Mouse (Mus musculus): Measurements from ENCODE around the gene Lamtor4.

Gene Lamtor4

GRCm38 (mm10) chr5:138291638-138292037 lies 36.4 kb downstream of the Lamtor4 start:
- in situ Hi-C loops (cut with MboI, MseI): no loop called here

GRCm38 (mm10) chr5:138294158-138294557 lies 38.9 kb downstream of the Lamtor4 start:
- in situ Hi-C loops (cut with MboI, MseI): no loop called here

- in situ Hi-C loops (cut with MboI, MseI): no loop called here
These were observed 44.3 kb downstream of the Lamtor4 start for GRCm38 (mm10) chr5:138299613-138300012.

Measured in T-helper 1 cell (primary cell).